Mouse (Mus musculus): ENCODE measurements around the gene Hs6st3.

- no peak for TF ChIP-seq CTCF (IDR thresholded peaks at IDR 0.05; ENCODE audit: extremely low read depth, insufficient read depth, low read length)
- no peak for TF ChIP-seq POLR2A (IDR thresholded peaks at IDR 0.05; ENCODE audit: extremely low read depth, insufficient read depth, low read length)
These were observed 518.8 kb downstream of the Hs6st3 start for GRCm38 (mm10) chr14:119656936-119657335.

All from cortical plate, adult 2 months (tissue).